Mouse (Mus musculus) stomach, embryonic 15.5 days (tissue): ENCODE measurements around the gene Myh2. TPM values are rescaled to one million over a fixed set of nuclear protein-coding genes. Genes with fewer than 3 reads are reported as not detected.

Source experiments
- ATAC-seq: fragments of 200-750 bp; cut with Nextera tagmentation; 2 replicates; pipeline ENCODE4 v1.8.0; 2017; ENCODE audit warnings: low read depth, moderate number of reproducible peaks, moderate TSS enrichment; ENCODE audit not compliant: insufficient read depth, low FRiP score
- H3K27ac ChIP-seq: fragments of 300-500 bp; sonication (generic); 2 replicates; pipeline ENCODE4 v1.5.1; 2015; ENCODE audit warnings: mild to moderate bottlenecking, inconsistent platforms
- H3K27me3 ChIP-seq: fragments of 300-500 bp; sonication (generic); replicated peaks from 2 replicates; pipeline ENCODE4 v1.6.1; 2015; ENCODE audit warnings: inconsistent platforms
- H3K36me3 ChIP-seq: fragments of 300-500 bp; sonication (generic); 2 replicates; pipeline ENCODE4 v1.6.1; 2015; ENCODE audit warnings: inconsistent platforms
- H3K4me1 ChIP-seq: fragments of 300-500 bp; sonication (generic); 2 replicates; pipeline ENCODE4 v1.6.1; 2015; ENCODE audit warnings: inconsistent platforms
- H3K4me2 ChIP-seq: fragments of 300-500 bp; sonication (generic); 2 replicates; pipeline ENCODE4 v1.6.1; 2015; ENCODE audit warnings: mild to moderate bottlenecking, inconsistent platforms
- H3K4me3 ChIP-seq: fragments of 300-500 bp; sonication (generic); replicated peaks from 2 replicates; pipeline ENCODE4 v1.5.1; 2015; ENCODE audit warnings: inconsistent platforms
- H3K9ac ChIP-seq: fragments of 300-500 bp; sonication (generic); 2 replicates; pipeline ENCODE4 v1.6.1; 2015; ENCODE audit warnings: inconsistent platforms
- H3K9me3 ChIP-seq: fragments of 300-500 bp; sonication (generic); 2 replicates; pipeline ENCODE4 v1.6.1; 2016; ENCODE audit warnings: inconsistent platforms
- WGBS: fragments of 180-500 bp; shearing (Covaris S2); methylation state at CpG from one replicate; pipeline ENCODE4 v1.1.7; 2015; 5-methylcytosine and 5-hydroxymethylcytosine counted together
- polyA plus RNA-seq: library from polyadenylated mRNA; unstranded; fragments of >200 nt; fragmentation: Nextera tagmentation; extraction: Ambion mirVana; gene quantifications from 2 replicates; pipeline ENCODE4 v1.2.1, GENCODE M21; 2015

The Myh2 gene
- polyA plus RNA-seq, 1 experiment from 2014 or later = not detected

DNA sequence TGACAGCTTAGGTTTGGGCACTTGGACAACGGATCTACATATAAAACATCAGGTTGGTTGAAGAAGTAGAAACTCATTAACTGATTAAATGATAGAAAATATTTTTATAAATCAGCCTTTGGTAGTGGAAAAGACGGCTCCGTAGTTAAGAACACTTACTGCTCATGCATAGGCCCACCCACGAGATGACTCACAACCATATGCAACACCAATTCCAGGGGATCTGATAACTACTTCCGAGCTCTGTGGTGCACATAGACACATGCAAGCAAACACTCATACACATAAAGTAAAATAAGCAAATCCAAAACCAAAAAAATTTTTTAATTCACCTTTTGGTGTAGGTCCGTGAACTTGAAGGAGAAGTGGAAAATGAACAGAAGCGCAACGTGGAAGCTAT lies 51.0 kb downstream of the Myh2 start:
- ATAC-seq = no peak
- Histone ChIP-seq H3K4me2 (no peak overlapping the region), H3K36me3 (no peaks in the 10 kb centered on the region), H3K27ac (no peak overlapping the region), H3K4me1 (no peaks in the 10 kb centered on the region), H3K4me3 (no peak overlapping the region), H3K9me3 (no peaks in the 10 kb centered on the region), H3K27me3 (no peaks in the 10 kb centered on the region), H3K9ac (no peak overlapping the region)
- WGBS = 90% methylated on average over 8 of the region's 8 CpGs

DNA sequence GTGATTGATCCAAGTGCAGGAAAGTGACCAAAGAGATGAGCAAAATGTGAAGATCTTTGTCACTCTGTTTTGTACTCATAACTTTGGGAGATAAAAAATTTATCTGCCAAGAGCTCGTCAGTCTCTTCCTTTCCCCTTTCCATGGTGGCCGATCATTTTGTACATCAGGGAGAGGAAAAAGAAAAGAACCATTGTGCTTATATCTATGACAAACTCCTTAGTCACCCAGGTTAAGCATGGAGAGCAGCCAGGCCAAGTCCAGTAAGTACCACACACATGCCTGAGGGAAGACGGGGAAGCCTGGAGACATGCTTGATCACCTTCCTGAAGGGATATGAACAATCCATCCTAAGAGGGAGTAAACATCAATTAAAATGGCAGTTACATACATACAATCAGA lies 53.6 kb downstream of the Myh2 start:
- Histone ChIP-seq H3K4me2 (no peak overlapping the region), H3K4me1 (no peaks in the 10 kb centered on the region), H3K4me3 (no peak overlapping the region), H3K27me3 (no peaks in the 10 kb centered on the region), H3K9me3 (no peaks in the 10 kb centered on the region), H3K27ac (no peak overlapping the region), H3K9ac (no peak overlapping the region), H3K36me3 (no peaks in the 10 kb centered on the region)
- no peak for ATAC-seq
- WGBS = 62% methylated on average over 2 of the region's 3 CpGs

DNA sequence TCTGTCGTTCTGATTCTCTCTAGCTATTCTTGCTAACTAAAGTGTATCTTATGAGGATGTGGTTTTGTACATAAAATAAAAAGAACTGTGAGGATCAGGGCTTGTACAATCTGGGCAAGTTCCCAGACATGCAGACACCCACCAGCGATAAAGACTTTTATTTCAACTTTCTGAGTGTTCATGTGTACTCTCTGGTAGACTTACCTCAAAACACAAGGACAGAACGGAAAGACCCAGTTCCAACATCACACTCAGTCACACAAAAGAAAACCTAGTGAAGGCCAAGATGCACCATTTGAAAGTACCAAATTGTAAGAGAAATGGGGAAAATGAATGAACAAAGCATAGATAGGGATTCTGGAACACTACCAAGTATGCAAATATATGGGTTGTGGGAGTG lies 57.9 kb downstream of the Myh2 start:
- no peaks in the 10 kb centered on the region for H3K9me3 ChIP-seq
- H3K4me2 ChIP-seq = no peak overlapping the region
- H3K9ac ChIP-seq = no peak overlapping the region
- no peaks in the 10 kb centered on the region for H3K27me3 ChIP-seq
- ATAC-seq = no peak
- H3K36me3 ChIP-seq = no peaks in the 10 kb centered on the region
- no peak overlapping the region for H3K27ac ChIP-seq
- 73% methylated on average over 3 of the region's 3 CpGs for WGBS
- no peaks in the 10 kb centered on the region for H3K4me1 ChIP-seq
- no peak overlapping the region for H3K4me3 ChIP-seq

DNA sequence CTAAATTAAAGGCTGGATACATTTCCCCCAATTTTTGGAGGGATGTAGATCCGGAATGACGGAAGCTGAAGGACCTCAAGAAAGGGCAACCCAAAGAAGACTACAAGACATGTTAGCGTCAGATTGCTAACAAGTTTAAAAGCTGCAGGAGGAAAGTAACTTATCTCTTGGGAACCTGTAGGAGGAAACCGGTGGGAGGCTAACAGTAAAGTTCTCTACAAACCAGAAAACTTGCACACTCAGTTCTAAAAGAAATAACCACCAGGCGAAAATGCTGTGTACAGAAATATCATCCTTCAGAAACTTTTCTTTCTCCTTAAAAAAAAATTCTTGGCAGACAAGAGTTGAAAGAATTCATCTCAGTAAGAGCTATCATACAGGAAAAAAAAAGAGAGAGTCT lies 58.3 kb downstream of the Myh2 start:
- Histone ChIP-seq H3K4me1 (no peaks in the 10 kb centered on the region), H3K4me2 (no peak overlapping the region), H3K27me3 (no peaks in the 10 kb centered on the region), H3K27ac (no peak overlapping the region), H3K4me3 (no peak overlapping the region), H3K36me3 (no peaks in the 10 kb centered on the region), H3K9me3 (no peaks in the 10 kb centered on the region), H3K9ac (no peak overlapping the region)
- no peak for ATAC-seq
- WGBS = 66% methylated on average over 5 of the region's 5 CpGs

DNA sequence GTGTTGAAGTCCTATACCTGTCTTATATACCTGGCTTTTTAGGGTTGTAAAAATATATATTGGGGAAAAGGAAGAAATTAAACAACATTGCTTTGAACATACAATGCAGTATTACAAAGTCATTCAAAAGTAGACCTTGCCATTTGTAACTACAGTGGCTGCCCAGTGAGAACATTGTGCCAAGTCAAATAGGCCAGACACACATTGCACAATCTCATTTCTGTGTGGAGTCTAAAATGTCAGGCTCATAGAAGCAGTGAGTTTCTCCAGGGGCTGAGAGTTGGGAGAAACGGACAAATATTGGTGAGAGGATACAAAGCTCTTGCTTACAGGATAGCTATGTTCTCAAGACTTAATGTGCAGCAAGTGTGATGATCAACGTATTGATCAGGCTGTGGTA lies 59.1 kb downstream of the Myh2 start:
- no peak overlapping the region for H3K9ac ChIP-seq
- no peaks in the 10 kb centered on the region for H3K27me3 ChIP-seq
- no peaks in the 10 kb centered on the region for H3K4me1 ChIP-seq
- no peaks in the 10 kb centered on the region for H3K36me3 ChIP-seq
- 79% methylated on average over 2 of the region's 2 CpGs for WGBS
- H3K9me3 ChIP-seq = no peaks in the 10 kb centered on the region
- no peak overlapping the region for H3K27ac ChIP-seq
- no peak overlapping the region for H3K4me3 ChIP-seq
- no peak overlapping the region for H3K4me2 ChIP-seq
- ATAC-seq = no peak

DNA sequence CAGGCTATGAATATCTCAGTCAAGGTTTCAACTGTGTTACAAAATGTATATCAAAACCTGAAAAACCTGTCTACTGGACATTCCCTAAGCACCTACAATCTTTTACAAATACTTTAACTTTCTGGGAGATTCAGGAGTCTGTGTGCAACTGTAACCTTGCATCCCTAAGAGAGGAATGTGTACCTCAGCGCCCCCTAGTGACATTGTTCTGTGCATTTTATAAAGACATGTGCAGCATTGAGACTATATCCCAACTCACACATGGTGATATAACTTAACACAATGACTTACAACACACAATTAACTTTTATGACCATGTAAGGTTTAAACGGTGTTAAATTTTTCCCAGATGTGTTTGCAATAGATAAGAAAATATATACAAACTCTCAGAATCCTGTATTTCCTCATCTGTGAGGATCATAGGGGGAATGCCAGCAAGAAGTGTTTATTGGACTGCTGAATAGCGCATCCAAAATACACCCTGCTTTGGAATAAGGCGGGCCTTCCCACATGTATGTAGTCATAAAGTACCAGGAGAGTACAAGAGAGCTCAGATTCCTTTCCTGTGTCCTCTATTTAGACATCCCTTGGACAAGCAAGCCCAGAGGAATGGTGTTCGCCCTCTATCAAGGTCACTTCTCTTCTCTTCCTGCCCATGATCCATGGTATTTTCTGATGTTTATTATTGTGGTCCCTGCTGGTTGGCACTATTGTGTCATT lies 65.0 kb downstream of the Myh2 start:
- Histone ChIP-seq H3K4me1 (no peaks in the 10 kb centered on the region), H3K9ac (no peak overlapping the region), H3K9me3 (no peaks in the 10 kb centered on the region), H3K4me2 (no peak overlapping the region), H3K36me3 (no peaks in the 10 kb centered on the region), H3K27me3 (no peaks in the 10 kb centered on the region), H3K27ac (no peak overlapping the region), H3K4me3 (no peak overlapping the region)
- 65% methylated on average over 5 of the region's 5 CpGs for WGBS
- ATAC-seq = no peak

DNA sequence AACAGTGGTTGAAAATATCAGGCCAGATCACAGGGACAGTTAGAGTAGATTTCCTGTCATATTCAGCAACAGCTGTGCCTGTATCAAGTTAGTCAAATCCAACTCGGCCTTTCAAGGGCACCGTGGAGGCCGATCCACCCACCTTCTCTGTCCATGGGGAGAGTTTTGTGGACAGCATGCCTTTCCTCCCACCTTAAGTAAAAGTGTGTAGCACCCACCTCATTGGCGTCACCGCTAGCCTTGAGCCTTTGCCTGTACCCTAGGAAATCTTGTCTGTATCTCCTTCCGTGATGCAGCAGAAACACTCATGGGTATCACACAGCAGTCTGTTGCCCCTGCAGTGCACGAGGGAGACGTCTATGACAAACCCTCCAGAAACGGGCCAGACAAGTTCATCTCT lies 66.0 kb downstream of the Myh2 start:
- no peak overlapping the region for H3K4me3 ChIP-seq
- no peaks in the 10 kb centered on the region for H3K9me3 ChIP-seq
- H3K27ac ChIP-seq = no peak overlapping the region
- no peaks in the 10 kb centered on the region for H3K36me3 ChIP-seq
- no peaks in the 10 kb centered on the region for H3K4me1 ChIP-seq
- WGBS = 76% methylated on average over 9 of the region's 9 CpGs
- no peak for ATAC-seq
- H3K4me2 ChIP-seq = no peak overlapping the region
- no peaks in the 10 kb centered on the region for H3K27me3 ChIP-seq
- H3K9ac ChIP-seq = no peak overlapping the region

DNA sequence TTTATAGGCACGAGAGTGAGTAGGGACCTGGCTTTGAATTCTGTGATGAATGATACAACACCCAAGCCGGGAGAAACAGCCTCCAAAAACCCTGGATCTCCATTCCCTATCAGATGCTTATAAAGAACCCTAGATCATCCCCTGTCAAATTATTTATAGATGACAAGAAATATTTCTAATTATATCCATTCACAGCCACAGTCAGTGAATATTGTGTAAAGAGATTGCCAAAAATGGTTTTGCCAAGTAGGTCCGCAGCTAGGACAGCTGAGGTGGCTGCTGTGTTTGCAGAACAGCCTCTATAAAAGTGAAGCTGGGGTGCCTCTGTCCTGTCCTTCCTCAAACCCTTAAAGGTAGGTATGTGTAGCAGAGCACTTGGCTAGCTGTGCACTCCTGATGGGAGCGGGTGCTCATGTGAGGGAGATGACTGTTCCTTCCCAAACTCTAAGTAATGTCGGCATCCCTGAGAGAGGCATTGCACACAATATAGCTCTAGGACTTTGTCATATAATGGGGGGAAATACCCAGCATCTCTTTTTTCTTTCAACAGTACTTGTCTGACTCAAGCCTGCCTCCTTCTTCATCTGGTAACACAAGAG lies 66.8 kb downstream of the Myh2 start, which contains the start of gene Myh4:
Myh4 (plus strand) TSS at position 549 of the 599 bp plus-strand sequence.
- H3K27me3 ChIP-seq = no peaks in the 10 kb centered on the region
- 73% methylated on average over 5 of the region's 5 CpGs for WGBS
- no peak within 1 kb of the TSS for H3K27ac ChIP-seq
- H3K36me3 ChIP-seq = no peaks in the 10 kb centered on the region
- no peaks in the 10 kb centered on the region for H3K4me1 ChIP-seq
- H3K9ac ChIP-seq = no peak within 1 kb of the TSS
- no peak for ATAC-seq
- no peak within 1 kb of the TSS for H3K4me2 ChIP-seq
- H3K9me3 ChIP-seq = no peaks in the 10 kb centered on the region
- no peak within 1 kb of the TSS for H3K4me3 ChIP-seq

DNA sequence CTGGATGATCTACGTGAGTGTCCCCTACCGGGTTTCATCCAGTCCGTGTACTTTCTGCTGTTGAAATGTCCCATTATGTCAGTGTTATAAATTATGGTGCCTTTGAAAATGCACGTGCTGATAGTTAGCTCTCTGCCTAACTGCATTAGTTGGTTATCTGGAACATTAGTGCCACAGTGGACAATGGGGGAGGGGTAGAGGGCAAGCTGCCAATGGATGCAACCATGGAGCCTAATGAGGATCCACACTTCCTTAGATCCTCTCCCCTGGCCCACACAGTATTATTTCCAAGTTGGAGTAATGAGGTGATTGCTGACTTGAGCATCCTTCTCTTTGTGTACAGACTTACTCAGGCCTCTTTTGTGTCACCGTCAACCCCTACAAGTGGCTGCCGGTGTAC lies 70.2 kb downstream of the Myh2 start:
- H3K36me3 ChIP-seq = no peaks in the 10 kb centered on the region
- no peaks in the 10 kb centered on the region for H3K4me1 ChIP-seq
- 76% methylated on average over 6 of the region's 6 CpGs for WGBS
- no peaks in the 10 kb centered on the region for H3K27me3 ChIP-seq
- no peak overlapping the region for H3K4me2 ChIP-seq
- no peak overlapping the region for H3K4me3 ChIP-seq
- no peak for ATAC-seq
- H3K9ac ChIP-seq = no peak overlapping the region
- no peaks in the 10 kb centered on the region for H3K9me3 ChIP-seq
- H3K27ac ChIP-seq = no peak overlapping the region

Other genes starting within 250 kb of the Myh2 start
- gene Tmem238l, start 214.4 kb upstream of the Myh2 start, polyA plus RNA-seq = 0.57 and 0.77 TPM in 2 replicates
- 1.7 and 2.5 TPM in 2 replicates for gene Tmem220, start 145.9 kb upstream of the Myh2 start, polyA plus RNA-seq
- 24.0 and 28.1 TPM in 2 replicates for gene Adprm, start 118.4 kb upstream of the Myh2 start, polyA plus RNA-seq
- gene Sco1, start 118.4 kb upstream of the Myh2 start, polyA plus RNA-seq = 17.6 and 18.7 TPM in 2 replicates
- gene Myh3, start 92.7 kb upstream of the Myh2 start, polyA plus RNA-seq = 1.0 and 3.9 TPM in 2 replicates
- 0.22 and 0.28 TPM in 2 replicates for gene Myh1, start 29.0 kb downstream of the Myh2 start, polyA plus RNA-seq
- 0.03 TPM in 1 of 2 replicates, not detected in the other for gene Myh4, start 67.0 kb downstream of the Myh2 start, polyA plus RNA-seq
- gene Myh8, start 106.1 kb downstream of the Myh2 start, polyA plus RNA-seq = 3.2 and 6.6 TPM in 2 replicates
- gene Myh13, start 150.6 kb downstream of the Myh2 start, polyA plus RNA-seq = 0.03 and 0.04 TPM in 2 replicates